ENCODE assay signal across 12 mouse cellular contexts in the genomic region with DNA sequence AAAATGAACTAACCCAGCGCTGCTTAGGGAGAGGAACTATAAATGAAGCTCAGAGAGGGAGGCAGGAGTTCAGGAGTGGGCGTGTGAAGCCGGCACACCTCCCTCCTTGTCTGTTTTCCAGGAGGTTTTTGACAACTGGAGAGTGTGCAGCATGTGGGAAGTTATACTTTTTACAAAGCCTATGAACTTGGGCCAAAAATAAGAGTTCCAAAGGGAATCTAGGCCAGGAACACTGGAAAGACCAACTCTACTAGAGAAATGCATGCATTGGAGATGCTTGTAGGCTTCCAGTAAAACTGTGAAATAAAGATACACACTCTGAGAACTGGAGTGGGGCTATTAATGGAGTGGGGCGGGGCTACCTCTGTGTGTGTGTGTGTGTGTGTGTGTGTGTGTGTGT.
DNase-seq lines count a peak whose midpoint lies in the region; ATAC-seq and TF ChIP-seq lines count a peak whose summit lies in the region.
"Had no signal": no experiment of that assay in that cellular context is flagged by ENCODE, and none has a peak within 500 bp of the region (broad histone marks: within the 10 kb centered on the region; RNA-seq: fewer than 3 reads in every experiment).

No protein-coding gene starts in this region.

- no peak overlapping the region for H3K27ac ChIP-seq in intestine, embryonic 16.5 days (ENCODE audit: low read length)
- H3K27ac ChIP-seq in intestine, postnatal 0 days (ENCODE audit: low read depth, low read length), result no peak overlapping the region
- H3K27ac ChIP-seq in limb, embryonic 13.5 days, result peak overlapping the region; percentile 22; the same call in 1 of the 2 replicates

- no peaks in the 10 kb centered on the region for H3K9me3 ChIP-seq in intestine, embryonic 16.5 days (ENCODE audit: control insufficient read depth, low read length)
- H3K9me3 ChIP-seq in intestine, postnatal 0 days (ENCODE audit: control insufficient read depth), result no peaks in the 10 kb centered on the region
- no peaks in the 10 kb centered on the region for H3K9me3 ChIP-seq in limb, embryonic 13.5 days
- H3K9me3 ChIP-seq: neural tube, embryonic 12.5 days had no signal

- peak; percentile 23; the same call in 1 of the 2 replicates for ATAC-seq in intestine, embryonic 16.5 days
- ATAC-seq in intestine, postnatal 0 days, result no peak
- ATAC-seq in limb, embryonic 13.5 days (ENCODE audit: low FRiP score, low read depth), result peak; percentile 70
- ATAC-seq: Patski had no signal

- H3K4me2 ChIP-seq in intestine, embryonic 16.5 days (ENCODE audit: low read depth, low read length), result no peak overlapping the region
- no peak overlapping the region for H3K4me2 ChIP-seq in intestine, postnatal 0 days (replicated peaks; ENCODE audit: low read depth)
- H3K4me2 ChIP-seq in limb, embryonic 13.5 days (replicated peaks), result no peak overlapping the region

- no peaks in the 10 kb centered on the region for H3K36me3 ChIP-seq in intestine, embryonic 16.5 days (ENCODE audit: control insufficient read depth, insufficient read depth, low read length)
- H3K36me3 ChIP-seq in intestine, postnatal 0 days (ENCODE audit: control insufficient read depth, insufficient read depth), result no peaks in the 10 kb centered on the region
- H3K36me3 ChIP-seq in limb, embryonic 13.5 days, result no peaks in the 10 kb centered on the region
- H3K36me3 ChIP-seq: neural tube, embryonic 12.5 days had no signal

- no peak overlapping the region for H3K4me3 ChIP-seq in intestine, embryonic 16.5 days (ENCODE audit: low read length)
- no peak overlapping the region for H3K4me3 ChIP-seq in intestine, postnatal 0 days (ENCODE audit: low read depth, low read length)
- no peak overlapping the region for H3K4me3 ChIP-seq in limb, embryonic 13.5 days
- H3K4me3 ChIP-seq: neural tube, embryonic 12.5 days had no signal

- peaks cover 10% of the 10 kb centered on the region; the same call in 1 of the 2 replicates for H3K4me1 ChIP-seq in intestine, embryonic 16.5 days (ENCODE audit: control insufficient read depth, insufficient read depth, low read length)
- H3K4me1 ChIP-seq in intestine, postnatal 0 days (replicated peaks; ENCODE audit: control insufficient read depth, insufficient read depth, low read length), result no peaks in the 10 kb centered on the region
- H3K4me1 ChIP-seq in limb, embryonic 13.5 days, result peaks cover 31% of the 10 kb centered on the region

- DNase-seq in brain, adult 2 months (ENCODE audit: low read depth, low spot score), result peak; percentile 88
- DNase-seq in frontal cortex, adult 2 months (ENCODE audit: extremely low spot score in 1 of 2, low spot score in 1 of 2), result peak; percentile 82 to 88
- no peak for DNase-seq in cerebellum, postnatal 10 days
- no peak for DNase-seq in spleen, postnatal 36 days (ENCODE audit: low spot score in 2 of 2)
- no peak for DNase-seq in cerebellum, adult 9-10 months
- DNase-seq: kidney, postnatal 25 days; lung, adult 18-20 months had no signal

- H3K27me3 ChIP-seq in intestine, embryonic 16.5 days (replicated peaks; ENCODE audit: control insufficient read depth, insufficient read depth, low read length), result no peaks in the 10 kb centered on the region; the same call in 1 of the 2 replicates
- no peaks in the 10 kb centered on the region for H3K27me3 ChIP-seq in intestine, postnatal 0 days (replicated peaks; ENCODE audit: control insufficient read depth, insufficient read depth, low read length)
- H3K27me3 ChIP-seq in limb, embryonic 13.5 days, result no peaks in the 10 kb centered on the region
- H3K27me3 ChIP-seq: neural tube, embryonic 12.5 days had no signal

- 57% methylated on average over 4 of the region's 4 CpGs for WGBS in intestine, embryonic 16.5 days
- WGBS in intestine, postnatal 0 days, result 75% methylated on average over 4 of the region's 4 CpGs
- 37% methylated on average over 4 of the region's 4 CpGs for WGBS in limb, embryonic 13.5 days

- TF ChIP-seq CTCF in intestine, postnatal 0 days (IDR thresholded peaks at IDR 0.05; ENCODE audit: low read depth), result no peak

- no peak overlapping the region for H3K9ac ChIP-seq in intestine, embryonic 16.5 days (ENCODE audit: low read depth, low read length)
- no peak overlapping the region for H3K9ac ChIP-seq in intestine, postnatal 0 days (ENCODE audit: low read depth, low read length)
- H3K9ac ChIP-seq in limb, embryonic 13.5 days, result no peak overlapping the region

Comparison
In these comparisons a context has a peak if more than half of its experiments do, and no peak if none do; other contexts are left out.
1. DNase-seq: peak in brain, adult 2 months (single experiment) and frontal cortex, adult 2 months (2 of 2); none in cerebellum, postnatal 10 days (0 of 2), spleen, postnatal 36 days (0 of 2) and cerebellum, adult 9-10 months (single experiment).